ENCODE assay signal across 8 mouse cellular contexts in the genomic region with DNA sequence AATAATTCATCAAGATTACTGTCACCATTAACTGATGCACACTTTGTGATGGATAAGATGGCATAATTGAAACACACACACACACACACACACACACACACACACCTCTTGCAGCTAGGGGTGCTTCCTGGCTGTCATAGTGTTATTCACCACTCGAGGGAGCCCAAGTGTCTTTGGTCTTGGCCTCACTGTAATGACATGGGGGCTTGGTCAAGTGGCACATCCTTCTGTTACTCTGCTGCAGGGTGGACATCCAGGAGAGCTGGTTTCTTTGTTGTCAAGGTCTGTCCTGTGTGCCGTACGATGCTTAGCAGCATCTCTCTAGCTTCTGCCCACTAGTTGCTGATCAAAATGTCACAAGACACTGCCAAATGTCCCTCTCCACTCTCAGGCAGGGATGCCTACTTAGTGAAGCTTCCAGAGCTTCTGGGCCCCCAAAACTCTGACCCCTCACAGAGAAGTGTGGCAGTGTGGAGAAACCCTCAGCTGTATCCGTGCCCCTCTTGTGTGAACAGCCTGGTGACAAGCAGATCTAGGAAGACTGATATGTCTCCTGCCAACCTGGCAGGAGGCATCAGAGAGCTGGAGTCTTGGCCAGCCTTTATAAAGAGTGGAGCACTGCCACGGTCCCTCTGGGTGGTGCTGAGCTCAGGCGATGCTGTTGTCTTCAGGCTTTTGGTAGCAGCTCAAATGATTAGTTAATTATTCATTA.
DNase-seq lines count a peak whose midpoint lies in the region; ATAC-seq and TF ChIP-seq lines count a peak whose summit lies in the region.

No protein-coding gene starts in this region.

- H3K27me3 ChIP-seq in heart, embryonic 10.5 days (ENCODE audit: insufficient read depth, poor library complexity, severe bottlenecking) = no peaks in the 10 kb centered on the region
- H3K27me3 ChIP-seq in heart, embryonic 11.5 days (ENCODE audit: control insufficient read depth, insufficient read depth, low read length) = no peaks in the 10 kb centered on the region
- H3K27me3 ChIP-seq in G1E (ENCODE audit: insufficient read depth, low read length) = no peaks in the 10 kb centered on the region
- no peaks in the 10 kb centered on the region for H3K27me3 ChIP-seq in hindbrain, embryonic 11.5 days (ENCODE audit: control insufficient read depth, insufficient read depth, low read length)
- no peaks in the 10 kb centered on the region for H3K27me3 ChIP-seq in liver, postnatal 0 days (ENCODE audit: insufficient read depth, low read length)

- no peaks in the 10 kb centered on the region for H3K9me3 ChIP-seq in heart, embryonic 10.5 days
- no peaks in the 10 kb centered on the region for H3K9me3 ChIP-seq in heart, embryonic 11.5 days (replicated peaks; ENCODE audit: control insufficient read depth, low read length)
- peaks cover 22% of the 10 kb centered on the region for H3K9me3 ChIP-seq in G1E (replicated peaks)
- H3K9me3 ChIP-seq in hindbrain, embryonic 11.5 days (ENCODE audit: control insufficient read depth, low read length) = no peaks in the 10 kb centered on the region
- H3K9me3 ChIP-seq in liver, postnatal 0 days (ENCODE audit: low read length) = no peaks in the 10 kb centered on the region

- peak; percentile 79 for DNase-seq in heart, embryonic 10.5 days (ENCODE audit: low spot score)
- no peak for DNase-seq in G1E (ENCODE audit: low spot score)
- peak; percentile 75 for DNase-seq in embryo, embryonic 10 days (ENCODE audit: low spot score)
- peak; percentile 69 for DNase-seq in hindbrain, embryonic 11.5 days (ENCODE audit: low spot score)
- peak; percentile 26 for DNase-seq in liver, postnatal 0 days
- peak; percentile 19 for DNase-seq in right cerebral cortex, adult 18-20 months
- no peak for DNase-seq in adrenal gland, adult 18-20 months (ENCODE audit: low spot score in 2 of 2)

- no peak for TF ChIP-seq EP300 in liver, postnatal 0 days (IDR thresholded peaks at IDR 0.05; ENCODE audit: low read depth)

- H3K27ac ChIP-seq in heart, embryonic 10.5 days = 0 out of 2 replicates have a peak overlapping the region, but pooled peaks have one; percentile 23
- H3K27ac ChIP-seq in heart, embryonic 11.5 days (ENCODE audit: low read depth, low read length) = no peak overlapping the region
- no peak overlapping the region for H3K27ac ChIP-seq in hindbrain, embryonic 11.5 days (ENCODE audit: low read depth, low read length)
- H3K27ac ChIP-seq in liver, postnatal 0 days (ENCODE audit: low read depth) = no peak overlapping the region

- WGBS in heart, embryonic 10.5 days = 49% methylated on average over 6 of the region's 6 CpGs
- WGBS in heart, embryonic 11.5 days (ENCODE audit: insufficient replicate concordance) = 58% methylated on average over 6 of the region's 6 CpGs
- WGBS in hindbrain, embryonic 11.5 days = 59% methylated on average over 6 of the region's 6 CpGs
- WGBS in liver, postnatal 0 days (ENCODE audit: insufficient replicate concordance) = 54% methylated on average over 6 of the region's 6 CpGs

- H3K36me3 ChIP-seq in heart, embryonic 10.5 days = no peaks in the 10 kb centered on the region
- no peaks in the 10 kb centered on the region for H3K36me3 ChIP-seq in heart, embryonic 11.5 days (ENCODE audit: control insufficient read depth, insufficient read depth, low read length)
- no peaks in the 10 kb centered on the region for H3K36me3 ChIP-seq in G1E (replicated peaks)
- no peaks in the 10 kb centered on the region for H3K36me3 ChIP-seq in hindbrain, embryonic 11.5 days (ENCODE audit: control insufficient read depth, insufficient read depth, low read length)
- H3K36me3 ChIP-seq in liver, postnatal 0 days (replicated peaks; ENCODE audit: insufficient read depth, low read length) = no peaks in the 10 kb centered on the region

- no peaks in the 10 kb centered on the region; the same call in 1 of the 2 replicates for H3K4me1 ChIP-seq in heart, embryonic 10.5 days
- H3K4me1 ChIP-seq in heart, embryonic 11.5 days (ENCODE audit: control insufficient read depth, insufficient read depth, low read length) = peaks cover 3% of the 10 kb centered on the region; the same call in 1 of the 2 replicates
- H3K4me1 ChIP-seq in G1E (ENCODE audit: insufficient read depth, low read depth, low read length) = no peaks in the 10 kb centered on the region
- no peaks in the 10 kb centered on the region for H3K4me1 ChIP-seq in hindbrain, embryonic 11.5 days (replicated peaks; ENCODE audit: control insufficient read depth, insufficient read depth, low read length)
- H3K4me1 ChIP-seq in liver, postnatal 0 days (ENCODE audit: insufficient read depth) = no peaks in the 10 kb centered on the region

- ATAC-seq in heart, embryonic 11.5 days (replicated peaks; ENCODE audit: insufficient number of reproducible peaks, low FRiP score, low TSS enrichment) = no peak
- peak; percentile 38; the same call in 1 of the 2 replicates for ATAC-seq in G1E (ENCODE audit: extremely low read depth, insufficient number of reproducible peaks, low FRiP score, poor library complexity, severe bottlenecking)
- ATAC-seq in hindbrain, embryonic 11.5 days (ENCODE audit: low FRiP score) = peak; percentile 73
- no peak for ATAC-seq in liver, postnatal 0 days

- no peak for TF ChIP-seq CTCF in G1E (IDR thresholded peaks at IDR 0.05; ENCODE audit: low read depth, low read length)
- peak; percentile 70 for TF ChIP-seq CTCF in liver, postnatal 0 days (IDR thresholded peaks at IDR 0.05; ENCODE audit: low read depth)

- no peak overlapping the region for H3K9ac ChIP-seq in heart, embryonic 11.5 days (ENCODE audit: low read depth, low read length)
- H3K9ac ChIP-seq in hindbrain, embryonic 11.5 days (ENCODE audit: low read depth, low read length) = no peak overlapping the region
- H3K9ac ChIP-seq in liver, postnatal 0 days (replicated peaks) = no peak overlapping the region

- no peak overlapping the region for H3K4me2 ChIP-seq in heart, embryonic 11.5 days
- no peak overlapping the region for H3K4me2 ChIP-seq in hindbrain, embryonic 11.5 days (replicated peaks; ENCODE audit: low read depth, low read length)
- no peak overlapping the region for H3K4me2 ChIP-seq in liver, postnatal 0 days (ENCODE audit: low read depth, low read length)

- no peak overlapping the region for H3K4me3 ChIP-seq in heart, embryonic 10.5 days
- H3K4me3 ChIP-seq in heart, embryonic 11.5 days (ENCODE audit: low read depth, low read length) = no peak overlapping the region
- no peak overlapping the region for H3K4me3 ChIP-seq in G1E (ENCODE audit: low read depth, low read length)
- no peak overlapping the region for H3K4me3 ChIP-seq in hindbrain, embryonic 11.5 days (ENCODE audit: low read depth, low read length)
- no peak overlapping the region for H3K4me3 ChIP-seq in liver, postnatal 0 days (ENCODE audit: low read depth, low read length)

Comparison
In these comparisons a context has a peak if more than half of its experiments do, and no peak if none do; other contexts are left out.
1. DNase-seq: peak in heart, embryonic 10.5 days (single experiment), embryo, embryonic 10 days (single experiment), hindbrain, embryonic 11.5 days (single experiment), liver, postnatal 0 days (single experiment) and right cerebral cortex, adult 18-20 months (single experiment); none in G1E (single experiment) and adrenal gland, adult 18-20 months (0 of 2).
2. ATAC-seq: peak in G1E (single experiment) and hindbrain, embryonic 11.5 days (single experiment); none in heart, embryonic 11.5 days (single experiment) and liver, postnatal 0 days (single experiment).